Mouse (Mus musculus) heart, postnatal 0 days (tissue): ENCODE measurements around the gene Il17ra. TPM values are rescaled to one million over a fixed set of nuclear protein-coding genes. Genes with fewer than 3 reads are reported as not detected.

Experiments
- ATAC-seq: fragments of 200-750 bp; cut with Nextera tagmentation; 2 replicates; pipeline ENCODE4 v1.8.0; 2017; ENCODE audit warnings: low read depth, moderate number of reproducible peaks, moderate library complexity; ENCODE audit not compliant: insufficient read depth
- DNase-seq: peaks from one replicate; pipeline ENCODE4 v3.0.0-alpha.2; 2016; ENCODE audit warnings: low spot score
- H3K27ac ChIP-seq: fragments of 300-500 bp; sonication (generic); 2 replicates; pipeline ENCODE4 v1.5.1; 2014; ENCODE audit warnings: low read depth, mild to moderate bottlenecking
- H3K27me3 ChIP-seq: fragments of 300-500 bp; sonication (generic); 2 replicates; pipeline ENCODE4 v1.6.1; 2014; ENCODE audit warnings: low read length, mixed read lengths; ENCODE audit not compliant: control insufficient read depth, insufficient read depth
- H3K36me3 ChIP-seq: fragments of 300-500 bp; sonication (generic); replicated peaks from 2 replicates; pipeline ENCODE4 v1.6.1; 2014; ENCODE audit warnings: low read length, mixed read lengths; ENCODE audit not compliant: control insufficient read depth, insufficient read depth
- H3K4me1 ChIP-seq: fragments of 300-500 bp; sonication (generic); 2 replicates; pipeline ENCODE4 v1.6.1; 2014; ENCODE audit warnings: antibody characterized with exemption; ENCODE audit not compliant: control insufficient read depth, insufficient read depth
- H3K4me2 ChIP-seq: fragments of 300-500 bp; sonication (generic); 2 replicates; pipeline ENCODE4 v1.6.1; 2014; ENCODE audit warnings: low read depth, mild to moderate bottlenecking, low read length, moderate library complexity
- H3K4me3 ChIP-seq: fragments of 300-500 bp; sonication (generic); 2 replicates; pipeline ENCODE4 v1.5.1; 2014; ENCODE audit warnings: low read depth, low read length
- H3K9ac ChIP-seq: fragments of 300-500 bp; sonication (generic); replicated peaks from 2 replicates; pipeline ENCODE4 v1.6.1; 2014; ENCODE audit warnings: low read depth, low read length, mixed read lengths
- H3K9me3 ChIP-seq: fragments of 300-500 bp; sonication (generic); replicated peaks from 2 replicates; pipeline ENCODE4 v1.6.1; 2016; ENCODE audit warnings: low read length; ENCODE audit not compliant: control insufficient read depth
- CTCF ChIP-seq: IDR thresholded peaks from 2 replicates; pipeline ENCODE4 v1.5.1; 2016; ENCODE audit warnings: antibody characterized with exemption, control low read depth, low read depth
- EP300 ChIP-seq: IDR thresholded peaks from 2 replicates; pipeline ENCODE4 v1.6.1; 2016; ENCODE audit warnings: antibody characterized with exemption, low read depth
- WGBS: fragments of 180-500 bp; shearing (Covaris S2); extraction: QIAGEN DNeasy Blood & Tissue Kit; methylation state at CpG from one replicate; pipeline ENCODE4 v1.1.7; 2014; 5-methylcytosine and 5-hydroxymethylcytosine counted together
- polyA plus RNA-seq: library from polyadenylated mRNA; unstranded; fragments of >200 nt; fragmentation: Nextera tagmentation; extraction: Ambion mirVana; gene quantifications from 2 replicates; pipeline ENCODE4 v1.2.1, GENCODE M21; 2015
- total RNA-seq: library from RNA; depleted of rRNA; stranded (reverse); fragments of >200 nt; gene quantifications from 2 replicates; pipeline ENCODE4 v1.2.3, GENCODE M21; 2014; ENCODE audit warnings: low replicate concordance

The Il17ra gene
- total and polyA plus RNA-seq, 2 experiments from 2014 or later = 1.4 to 3.5 TPM

GRCm38 (mm10) chr6:120471991-120472441 is 9.0 kb downstream of the Il17ra start:
- H3K9ac ChIP-seq = no peak overlapping the region
- 0 out of 2 replicates have a peak, but pooled peaks have one; percentile 21 for ATAC-seq

GRCm38 (mm10) chr6:120472455-120473140 is 9.6 kb downstream of the Il17ra start:
- Histone ChIP-seq H3K9ac (no peak overlapping the region), H3K4me1 (peaks cover 17% of the 10 kb centered on the region), H3K27ac (no peak overlapping the region), H3K27me3 (no peaks in the 10 kb centered on the region), H3K36me3 (no peaks in the 10 kb centered on the region), H3K9me3 (no peaks in the 10 kb centered on the region), H3K4me2 (no peak overlapping the region), H3K4me3 (no peak overlapping the region)
- ATAC-seq = no peak
- DNase-seq = no peak
- no peak for TF ChIP-seq CTCF
- TF ChIP-seq EP300 = no peak
- 59% methylated on average over 8 of the region's 8 CpGs for WGBS

More at GRCm38 (mm10) chr6:120471991-120472441, 9.0 kb downstream of the Il17ra start:
- no peak for TF ChIP-seq CTCF
- TF ChIP-seq EP300 = no peak
- H3K4me1 ChIP-seq = peaks cover 17% of the 10 kb centered on the region
- no peak overlapping the region for H3K4me2 ChIP-seq
- H3K36me3 ChIP-seq = no peaks in the 10 kb centered on the region
- no peaks in the 10 kb centered on the region for H3K9me3 ChIP-seq
- no peak overlapping the region for H3K27ac ChIP-seq
- 14% methylated on average over 5 of the region's 5 CpGs for WGBS
- no peaks in the 10 kb centered on the region for H3K27me3 ChIP-seq
- no peak for DNase-seq
- H3K4me3 ChIP-seq = no peak overlapping the region

- no peak for DNase-seq
- H3K36me3 ChIP-seq = peaks cover 1% of the 10 kb centered on the region; the same call in 1 of the 2 replicates
- no peak overlapping the region for H3K4me2 ChIP-seq
- H3K4me1 ChIP-seq = peaks cover 17% of the 10 kb centered on the region
- ATAC-seq = 0 out of 2 replicates have a peak, but pooled peaks have one; percentile 11
- no peak overlapping the region for H3K9ac ChIP-seq
- H3K4me3 ChIP-seq = no peak overlapping the region
- no peaks in the 10 kb centered on the region for H3K27me3 ChIP-seq
- H3K27ac ChIP-seq = no peak overlapping the region
- H3K9me3 ChIP-seq = no peaks in the 10 kb centered on the region
- TF ChIP-seq CTCF = no peak
- no peak for TF ChIP-seq EP300
- WGBS = 39% methylated on average over 5 of the region's 5 CpGs
These were observed 10.4 kb downstream of the Il17ra start for GRCm38 (mm10) chr6:120473427-120473826.

DNA sequence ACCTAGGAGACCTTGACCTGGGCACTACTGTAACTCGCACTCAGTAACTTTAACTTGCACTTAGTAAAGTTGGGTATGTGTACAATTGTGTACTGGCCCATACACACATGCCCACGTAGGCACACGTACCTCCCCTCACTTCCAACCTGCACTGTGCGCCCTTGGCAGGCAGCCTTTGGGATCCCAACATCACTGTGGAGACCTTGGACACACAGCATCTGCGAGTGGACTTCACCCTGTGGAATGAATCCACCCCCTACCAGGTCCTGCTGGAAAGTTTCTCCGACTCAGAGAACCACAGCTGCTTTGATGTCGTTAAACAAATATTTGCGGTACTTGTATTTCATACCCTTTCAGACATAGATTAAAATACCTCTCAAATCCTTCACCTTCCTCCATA is 12.2 kb downstream of the Il17ra start:
- Histone ChIP-seq H3K9ac (no peak overlapping the region), H3K4me1 (peaks cover 17% of the 10 kb centered on the region), H3K27ac (no peak overlapping the region), H3K36me3 (peaks cover 7% of the 10 kb centered on the region; the same call in 1 of the 2 replicates), H3K4me3 (no peak overlapping the region), H3K4me2 (no peak overlapping the region), H3K27me3 (no peaks in the 10 kb centered on the region), H3K9me3 (no peaks in the 10 kb centered on the region)
- no peak for TF ChIP-seq EP300
- no peak for TF ChIP-seq CTCF
- 76% methylated on average over 8 of the region's 8 CpGs for WGBS
- no peak for ATAC-seq
- no peak for DNase-seq

DNA sequence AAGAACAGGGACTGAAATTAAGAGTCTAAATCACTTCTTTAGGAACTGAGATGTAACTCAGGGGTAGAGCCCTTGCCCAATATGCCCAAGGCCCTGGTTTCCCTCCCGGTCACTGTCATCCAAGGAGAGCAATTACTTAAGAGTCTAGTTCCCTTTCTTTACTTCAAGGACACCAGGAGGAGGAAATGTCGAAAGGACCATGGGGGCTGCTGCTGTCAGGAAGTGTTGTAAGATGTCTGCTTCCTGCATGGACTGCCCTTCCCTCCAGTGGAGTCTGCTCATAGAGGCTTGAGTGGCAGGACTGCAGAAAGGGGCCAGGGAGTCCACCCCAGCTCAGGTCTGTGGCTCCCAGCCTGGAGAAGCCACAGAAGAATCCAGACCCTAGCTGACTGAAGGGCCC is 16.3 kb downstream of the Il17ra start:
- H3K9ac ChIP-seq = no peak overlapping the region
- H3K4me3 ChIP-seq = no peak overlapping the region
- H3K27me3 ChIP-seq = no peaks in the 10 kb centered on the region
- no peaks in the 10 kb centered on the region for H3K9me3 ChIP-seq
- no peak overlapping the region for H3K4me2 ChIP-seq
- peak; percentile 4 for DNase-seq
- H3K4me1 ChIP-seq = peaks cover 3% of the 10 kb centered on the region; the same call in 1 of the 2 replicates
- peaks cover 7% of the 10 kb centered on the region; the same call in 1 of the 2 replicates for H3K36me3 ChIP-seq
- no peak overlapping the region for H3K27ac ChIP-seq
- TF ChIP-seq CTCF (no peak), EP300 (no peak)
- 49% methylated on average over 2 of the region's 2 CpGs for WGBS
- no peak for ATAC-seq
